Mouse (Mus musculus): ENCODE results near the gene Tbc1d15. TPM values are rescaled to one million over a fixed set of nuclear protein-coding genes. Genes with fewer than 3 reads are reported as not detected.

Tbc1d15 gene
- total and polyA plus RNA-seq, 3 experiments: 9.4 to 46.4 TPM; not detected in 1

DNA sequence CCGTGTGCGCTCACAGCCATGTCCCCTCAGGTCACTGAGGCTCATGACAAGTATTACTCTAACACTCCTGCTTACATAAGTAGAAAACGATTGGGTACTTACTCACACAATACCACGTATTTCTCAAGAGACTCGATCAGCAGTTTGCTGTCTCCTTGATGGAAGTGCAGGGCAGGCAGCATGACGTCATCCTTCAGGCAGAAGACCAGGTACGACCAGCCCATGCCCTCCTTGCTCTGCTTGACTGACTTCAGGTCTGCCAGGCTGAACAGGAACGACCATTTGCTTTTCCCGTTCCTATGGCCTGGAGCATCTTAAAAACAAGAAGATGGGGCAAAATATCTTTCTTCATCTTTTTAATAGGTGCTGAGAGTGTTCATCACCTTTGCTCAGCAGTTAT, 22.2 kb downstream of the Tbc1d15 start:
- Histone ChIP-seq H3K79me2 (ENCODE audit: control insufficient read depth, insufficient read depth, low read length, poor library complexity) (no peaks in the 10 kb centered on the region; the same call in 1 of the 2 replicates), H3K4me1 (ENCODE audit: control insufficient read depth in 1 of 2, insufficient read depth in 2 of 2, low read length in 2 of 2) (0 out of 4 replicates have a peak, but pooled peaks cover under 1 to 2% of the 10 kb centered on the region in 2 experiments), H3K27ac (ENCODE audit: control insufficient read depth, low read depth, low read length) (no peak overlapping the region), H3K27me3 (ENCODE audit: control insufficient read depth in 1 of 2, insufficient read depth in 2 of 2, low read length in 2 of 2) (no peaks in the 10 kb centered on the region), H3K9me3 (replicated peaks; ENCODE audit: insufficient read depth, low read length) (no peaks in the 10 kb centered on the region), H3K9ac (ENCODE audit: control insufficient read depth, low read depth, low read length, poor library complexity, severe bottlenecking) (no peak overlapping the region), H3K4me3 (ENCODE audit: control insufficient read depth in 1 of 2, insufficient read depth in 1 of 2, low read depth in 2 of 2, low read length in 2 of 2) (no peak overlapping the region), H3K36me3 (ENCODE audit: control insufficient read depth in 1 of 2, insufficient read depth in 2 of 2, low read length in 2 of 2) (peaks cover under 1 to 4% of the 10 kb centered on the region in 2 experiments)
- DNase-seq (ENCODE audit: low read depth, low spot score): no peak
- TF ChIP-seq RCOR1 (IDR thresholded peaks at IDR 0.05; ENCODE audit: low read depth, low read length): no peak
- no peak for TF ChIP-seq TBP (IDR thresholded peaks at IDR 0.05; ENCODE audit: low read depth, low read length)
- no peak for TF ChIP-seq MAFK (IDR thresholded peaks at IDR 0.05; ENCODE audit: borderline replicate concordance, low read depth, low read length)
- TF ChIP-seq SIN3A (IDR thresholded peaks at IDR 0.05; ENCODE audit: low read length): no peak
- TF ChIP-seq NELFE (IDR thresholded peaks at IDR 0.05; ENCODE audit: low read depth, low read length): no peak
- no peak for TF ChIP-seq MEF2A (IDR thresholded peaks at IDR 0.05; ENCODE audit: extremely low read depth, insufficient replicate concordance, low read depth, low read length, poor library complexity, severe bottlenecking)
- no peak for TF ChIP-seq GATA1 (IDR thresholded peaks at IDR 0.05; ENCODE audit: low read depth, low read length)
- no peak for TF ChIP-seq NRF1 (IDR thresholded peaks at IDR 0.05; ENCODE audit: insufficient read depth, low read depth, low read length, poor library complexity, severe bottlenecking)
- no peak for TF ChIP-seq CHD1 (IDR thresholded peaks at IDR 0.05; ENCODE audit: low read depth, low read length)
- TF ChIP-seq USF2 (IDR thresholded peaks at IDR 0.05; ENCODE audit: borderline replicate concordance in 1 of 2, insufficient read depth in 1 of 2, low read depth in 1 of 2, low read length in 2 of 2): no peak
- no peak for TF ChIP-seq MYC (IDR thresholded peaks at IDR 0.05; ENCODE audit: low read depth, low read length)
- TF ChIP-seq TAL1 (IDR thresholded peaks at IDR 0.05; ENCODE audit: low read length): no peak
- no peak for TF ChIP-seq USF1 (IDR thresholded peaks at IDR 0.05; ENCODE audit: low read depth, low read length)
- TF ChIP-seq CTCF (IDR thresholded peaks at IDR 0.05 in 2 of 3, conservative IDR thresholded peaks at IDR 0.05 in 1 of 3; ENCODE audit: control insufficient read depth in 1 of 3, insufficient read depth in 1 of 3, low read depth in 2 of 3, low read length in 3 of 3, poor library complexity in 1 of 3, severe bottlenecking in 1 of 3): no peak
- no peak for TF ChIP-seq MAX (IDR thresholded peaks at IDR 0.05; ENCODE audit: low read length)
- TF ChIP-seq ELF1 (IDR thresholded peaks at IDR 0.05; ENCODE audit: low read depth, low read length): no peak
- TF ChIP-seq MAZ (IDR thresholded peaks at IDR 0.05; ENCODE audit: low read depth, low read length): no peak
- TF ChIP-seq E2F4 (IDR thresholded peaks at IDR 0.05; ENCODE audit: borderline replicate concordance, low read depth, low read length): no peak

DNA sequence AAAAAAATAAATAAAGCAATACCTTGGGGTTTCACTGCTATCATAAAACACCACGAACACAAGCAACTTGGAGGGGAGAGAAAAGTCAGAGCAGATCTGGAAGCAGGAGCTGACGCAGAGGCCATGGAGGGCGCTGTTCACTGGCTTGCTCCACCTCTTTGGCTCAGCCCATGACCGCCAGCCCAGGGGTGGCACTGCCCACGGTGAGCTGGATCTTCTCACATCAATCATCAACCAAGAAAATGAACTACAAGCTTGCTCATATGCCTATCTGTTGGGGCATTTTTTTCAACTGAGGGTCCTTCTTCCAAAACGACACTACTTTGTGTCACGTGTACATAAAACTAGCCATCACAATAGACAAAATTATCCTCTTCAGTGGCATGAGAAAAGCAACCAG, 24.7 kb downstream of the Tbc1d15 start:
- Histone ChIP-seq H3K36me3 (ENCODE audit: control insufficient read depth in 1 of 2, insufficient read depth in 2 of 2, low read length in 2 of 2) (peaks cover 3 to 7% of the 10 kb centered on the region in 2 experiments), H3K9me3 (replicated peaks; ENCODE audit: insufficient read depth, low read length) (no peaks in the 10 kb centered on the region), H3K79me2 (ENCODE audit: control insufficient read depth, insufficient read depth, low read length, poor library complexity) (peaks cover 1% of the 10 kb centered on the region; the same call in 1 of the 2 replicates)

More for the DNA sequence above, 24.7 kb downstream of the Tbc1d15 start:
- no peak overlapping the region for H3K9ac ChIP-seq (ENCODE audit: control insufficient read depth, low read depth, low read length, poor library complexity, severe bottlenecking)
- no peak overlapping the region for H3K27ac ChIP-seq (ENCODE audit: control insufficient read depth, low read depth, low read length)
- no peak for TF ChIP-seq EP300 (IDR thresholded peaks at IDR 0.05; ENCODE audit: low read depth in 1 of 2, low read length in 2 of 2)
- TF ChIP-seq TAL1 (IDR thresholded peaks at IDR 0.05; ENCODE audit: low read length): no peak
- no peak for TF ChIP-seq CHD2 (IDR thresholded peaks at IDR 0.05; ENCODE audit: low read length)
- TF ChIP-seq TCF12 (IDR thresholded peaks at IDR 0.05; ENCODE audit: low read depth, low read length): no peak
- no peaks in the 10 kb centered on the region for H3K27me3 ChIP-seq (ENCODE audit: control insufficient read depth in 1 of 2, insufficient read depth in 2 of 2, low read length in 2 of 2)
- peaks cover 4 to 9% of the 10 kb centered on the region in 2 experiments; a peak in 2 of 4 replicates for H3K4me1 ChIP-seq (ENCODE audit: control insufficient read depth in 1 of 2, insufficient read depth in 2 of 2, low read length in 2 of 2)
- DNase-seq (ENCODE audit: low read depth, low spot score): no peak
- no peak overlapping the region for H3K4me3 ChIP-seq (ENCODE audit: control insufficient read depth in 1 of 2, insufficient read depth in 1 of 2, low read depth in 2 of 2, low read length in 2 of 2)

All from MEL (cell line).